ENCODE assay signal across 8 mouse cellular contexts in genomic region chr6:83032769-83033191, GRCm38 (mm10). TPM values are rescaled to one million over a fixed set of nuclear protein-coding genes. Genes with fewer than 3 reads are reported as not detected.
DNase-seq lines count a peak whose midpoint lies in the region; ATAC-seq and TF ChIP-seq lines count a peak whose summit lies in the region.

No protein-coding gene starts in this region.

- H3K4me3 ChIP-seq in testis, adult 2 months (ENCODE audit: control insufficient read depth, low read depth, low read length) = peak overlapping the region; percentile 90
- peak overlapping the region; percentile 63 for H3K4me3 ChIP-seq in embryonic facial prominence, embryonic 10.5 days
- H3K4me3 ChIP-seq in hindbrain, embryonic 10.5 days = peak overlapping the region; percentile 69
- H3K4me3 ChIP-seq in liver, embryonic 11.5 days (ENCODE audit: low read depth, low read length) = peak overlapping the region; percentile 88
- peak overlapping the region; percentile 43 for H3K4me3 ChIP-seq in midbrain, postnatal 0 days (ENCODE audit: low read depth, low read length)
- peak overlapping the region; percentile 82 for H3K4me3 ChIP-seq in thymus, adult 2 months (ENCODE audit: control insufficient read depth, insufficient read depth, low read length)

- no peak for TF ChIP-seq POLR2A in testis, adult 2 months (IDR thresholded peaks at IDR 0.05; ENCODE audit: control insufficient read depth, low read depth, low read length)
- TF ChIP-seq POLR2A in thymus, adult 2 months (IDR thresholded peaks at IDR 0.05; ENCODE audit: control insufficient read depth, extremely low read depth, insufficient read depth, low read length, poor library complexity) = no peak

- under 1% methylated on average over 31 of the region's 31 CpGs for whole genome bisulfite sequencing in embryonic facial prominence, embryonic 10.5 days
- under 1% methylated on average over 31 of the region's 31 CpGs for WGBS in hindbrain, embryonic 10.5 days
- WGBS in liver, embryonic 11.5 days = under 1% methylated on average over 31 of the region's 31 CpGs
- WGBS in midbrain, postnatal 0 days = under 1% methylated on average over 31 of the region's 31 CpGs
- under 1% methylated on average over 31 of the region's 31 CpGs for WGBS in thymus, adult 2 months

- H3K27ac ChIP-seq in testis, adult 2 months (ENCODE audit: control insufficient read depth, insufficient read depth, low read depth, low read length) = peak overlapping the region; percentile 10; the same call in 1 of the 2 replicates
- H3K27ac ChIP-seq in embryonic facial prominence, embryonic 10.5 days (replicated peaks) = peak overlapping the region; percentile 86
- H3K27ac ChIP-seq in hindbrain, embryonic 10.5 days = peak overlapping the region; percentile 84
- peak overlapping the region; percentile 74 for H3K27ac ChIP-seq in liver, embryonic 11.5 days (ENCODE audit: low read depth, low read length)
- no peak overlapping the region for H3K27ac ChIP-seq in midbrain, postnatal 0 days (ENCODE audit: low read depth, low read length)
- no peak overlapping the region for H3K27ac ChIP-seq in thymus, adult 2 months (ENCODE audit: control insufficient read depth, insufficient read depth, low read length)

- TF ChIP-seq CTCF in testis, adult 2 months (IDR thresholded peaks at IDR 0.05; ENCODE audit: control insufficient read depth, insufficient read depth, insufficient replicate concordance, low read depth, low read length) = no peak
- peak; percentile 26; the same call in 1 of the 2 replicates for TF ChIP-seq CTCF in midbrain, postnatal 0 days (IDR thresholded peaks at IDR 0.05)
- TF ChIP-seq CTCF in thymus, adult 2 months (IDR thresholded peaks at IDR 0.05; ENCODE audit: borderline replicate concordance, control insufficient read depth, extremely low read depth, insufficient read depth, low read length, poor library complexity) = no peak; the same call in 1 of the 2 replicates

- peaks cover 12% of the 10 kb centered on the region for H3K4me1 ChIP-seq in testis, adult 2 months (ENCODE audit: control insufficient read depth, insufficient read depth, low read length)
- H3K4me1 ChIP-seq in embryonic facial prominence, embryonic 10.5 days = peaks cover 66% of the 10 kb centered on the region
- H3K4me1 ChIP-seq in hindbrain, embryonic 10.5 days (replicated peaks) = peaks cover 50% of the 10 kb centered on the region
- H3K4me1 ChIP-seq in liver, embryonic 11.5 days (replicated peaks; ENCODE audit: control insufficient read depth, insufficient read depth, low read length) = peaks cover 15% of the 10 kb centered on the region
- H3K4me1 ChIP-seq in midbrain, postnatal 0 days (ENCODE audit: insufficient read depth, low read length) = peaks cover 6% of the 10 kb centered on the region; the same call in 1 of the 2 replicates
- H3K4me1 ChIP-seq in thymus, adult 2 months (replicated peaks; ENCODE audit: control insufficient read depth, insufficient read depth, low read length) = peaks cover 15% of the 10 kb centered on the region

- H3K9ac ChIP-seq in liver, embryonic 11.5 days (ENCODE audit: low read depth, low read length) = peak overlapping the region; percentile 87
- H3K9ac ChIP-seq in midbrain, postnatal 0 days (replicated peaks; ENCODE audit: low read length, poor library complexity, severe bottlenecking) = peak overlapping the region; percentile 42; the same call in 1 of the 2 replicates

- no peak for DNase-seq in testis, postnatal 14 days (ENCODE audit: low spot score)
- DNase-seq in embryonic facial prominence, embryonic 10.5 days (ENCODE audit: low spot score) = peak; percentile 84
- DNase-seq in hindbrain, embryonic 10.5 days (ENCODE audit: low spot score) = peak; percentile 68
- peak; percentile 61 for DNase-seq in liver, embryonic 11.5 days (ENCODE audit: low spot score)
- peak; percentile 14 for DNase-seq in midbrain, postnatal 0 days (ENCODE audit: low spot score)
- peak; percentile 47 for DNase-seq in thymus, adult 2 months
- DNase-seq in left cerebral cortex, adult 9 months (ENCODE audit: low spot score in 2 of 2) = no peak

- peak overlapping the region; percentile 92 for H3K4me2 ChIP-seq in liver, embryonic 11.5 days
- peak overlapping the region; percentile 76 for H3K4me2 ChIP-seq in midbrain, postnatal 0 days (ENCODE audit: low read depth, low read length, poor library complexity, severe bottlenecking)

- no peaks in the 10 kb centered on the region for H3K9me3 ChIP-seq in embryonic facial prominence, embryonic 10.5 days
- no peaks in the 10 kb centered on the region for H3K9me3 ChIP-seq in hindbrain, embryonic 10.5 days
- H3K9me3 ChIP-seq in liver, embryonic 11.5 days (ENCODE audit: control insufficient read depth, low read length) = no peaks in the 10 kb centered on the region
- H3K9me3 ChIP-seq in midbrain, postnatal 0 days (ENCODE audit: low read length) = no peaks in the 10 kb centered on the region

- H3K36me3 ChIP-seq in testis, adult 2 months (ENCODE audit: control insufficient read depth, insufficient read depth, low read length) = no peaks in the 10 kb centered on the region
- H3K36me3 ChIP-seq in embryonic facial prominence, embryonic 10.5 days (replicated peaks) = peaks cover 10% of the 10 kb centered on the region; the same call in 1 of the 2 replicates
- no peaks in the 10 kb centered on the region for H3K36me3 ChIP-seq in hindbrain, embryonic 10.5 days
- H3K36me3 ChIP-seq in liver, embryonic 11.5 days (ENCODE audit: control insufficient read depth, insufficient read depth, low read length) = no peaks in the 10 kb centered on the region
- no peaks in the 10 kb centered on the region for H3K36me3 ChIP-seq in midbrain, postnatal 0 days (ENCODE audit: insufficient read depth, low read length)
- H3K36me3 ChIP-seq in thymus, adult 2 months (ENCODE audit: control insufficient read depth, insufficient read depth, low read length) = no peaks in the 10 kb centered on the region

- no peaks in the 10 kb centered on the region for H3K27me3 ChIP-seq in testis, adult 2 months (ENCODE audit: control insufficient read depth, insufficient read depth, low read length)
- peaks cover 87% of the 10 kb centered on the region for H3K27me3 ChIP-seq in embryonic facial prominence, embryonic 10.5 days (replicated peaks; ENCODE audit: low read depth, poor library complexity, severe bottlenecking)
- peaks cover 85% of the 10 kb centered on the region for H3K27me3 ChIP-seq in hindbrain, embryonic 10.5 days (ENCODE audit: insufficient read depth, poor library complexity, severe bottlenecking)
- peaks cover 29% of the 10 kb centered on the region for H3K27me3 ChIP-seq in liver, embryonic 11.5 days (replicated peaks; ENCODE audit: control insufficient read depth, insufficient read depth, low read length)
- peaks cover 36% of the 10 kb centered on the region for H3K27me3 ChIP-seq in midbrain, postnatal 0 days (ENCODE audit: insufficient read depth, low read length)
- no peaks in the 10 kb centered on the region for H3K27me3 ChIP-seq in thymus, adult 2 months (ENCODE audit: control insufficient read depth, insufficient read depth, low read length)

- peak; percentile 64 for ATAC-seq in liver, embryonic 11.5 days (replicated peaks; ENCODE audit: low FRiP score)
- peak; percentile 44 for ATAC-seq in midbrain, postnatal 0 days (ENCODE audit: low FRiP score)

RNA-seq across cellular contexts. Expression of gene Dok1, which starts 0.5 kb away (rescaled TPM):
- 0.99 and 1.0 TPM in 2 replicates for polyA plus RNA-seq in testis, adult 2 months (2012; rRNA removed)
- 11.1 and 12.2 TPM in 2 replicates for polyA plus RNA-seq in embryonic facial prominence, embryonic 10.5 days (2016; fragmentation: Nextera tagmentation; extraction: Ambion mirVana)
- polyA plus RNA-seq in hindbrain, embryonic 10.5 days (2016; fragmentation: Nextera tagmentation; extraction: Ambion mirVana) = 7.7 and 8.6 TPM in 2 replicates
- polyA plus RNA-seq in liver, embryonic 11.5 days (2014; fragmentation: Nextera tagmentation; extraction: Ambion mirVana) = 12.6 and 17.2 TPM in 2 replicates
- total RNA-seq in midbrain, postnatal 0 days (2014; rRNA removed) = 3.9 and 5.0 TPM in 2 replicates
- polyA plus RNA-seq in midbrain, postnatal 0 days (2015; fragmentation: Nextera tagmentation; extraction: Ambion mirVana) = 1.1 and 2.3 TPM in 2 replicates
- 19.9 and 21.9 TPM in 2 replicates for polyA plus RNA-seq in thymus, adult 2 months (2012; rRNA removed)

RNA-seq across cellular contexts. Expression of gene Loxl3, which starts 1.2 kb away (rescaled TPM):
- 1.1 and 1.3 TPM in 2 replicates for polyA plus RNA-seq in testis, adult 2 months (2012; rRNA removed)
- polyA plus RNA-seq in embryonic facial prominence, embryonic 10.5 days (2016; fragmentation: Nextera tagmentation; extraction: Ambion mirVana) = 11.4 and 11.6 TPM in 2 replicates
- polyA plus RNA-seq in hindbrain, embryonic 10.5 days (2016; fragmentation: Nextera tagmentation; extraction: Ambion mirVana) = 10.5 and 10.7 TPM in 2 replicates
- 5.0 and 6.2 TPM in 2 replicates for polyA plus RNA-seq in liver, embryonic 11.5 days (2014; fragmentation: Nextera tagmentation; extraction: Ambion mirVana)
- 6.9 and 7.3 TPM in 2 replicates for total RNA-seq in midbrain, postnatal 0 days (2014; rRNA removed)
- polyA plus RNA-seq in midbrain, postnatal 0 days (2015; fragmentation: Nextera tagmentation; extraction: Ambion mirVana) = 4.7 and 5.6 TPM in 2 replicates
- 2.8 and 3.1 TPM in 2 replicates for polyA plus RNA-seq in thymus, adult 2 months (2012; rRNA removed)

RNA-seq across cellular contexts. Expression of gene Aup1, which starts 21.5 kb away (rescaled TPM):
- 240 and 244 TPM in 2 replicates for polyA plus RNA-seq in testis, adult 2 months (2012; rRNA removed)
- 148 and 172 TPM in 2 replicates for polyA plus RNA-seq in embryonic facial prominence, embryonic 10.5 days (2016; fragmentation: Nextera tagmentation; extraction: Ambion mirVana)
- 169 and 179 TPM in 2 replicates for polyA plus RNA-seq in hindbrain, embryonic 10.5 days (2016; fragmentation: Nextera tagmentation; extraction: Ambion mirVana)
- polyA plus RNA-seq in liver, embryonic 11.5 days (2014; fragmentation: Nextera tagmentation; extraction: Ambion mirVana) = 220 and 230 TPM in 2 replicates
- total RNA-seq in midbrain, postnatal 0 days (2014; rRNA removed) = 180 and 190 TPM in 2 replicates
- polyA plus RNA-seq in midbrain, postnatal 0 days (2015; fragmentation: Nextera tagmentation; extraction: Ambion mirVana) = 130 and 155 TPM in 2 replicates
- 867 and 886 TPM in 2 replicates for polyA plus RNA-seq in thymus, adult 2 months (2012; rRNA removed)

RNA-seq across cellular contexts. Expression of gene Htra2, which starts 22.3 kb away (rescaled TPM):
- 30.4 and 30.9 TPM in 2 replicates for polyA plus RNA-seq in testis, adult 2 months (2012; rRNA removed)
- polyA plus RNA-seq in embryonic facial prominence, embryonic 10.5 days (2016; fragmentation: Nextera tagmentation; extraction: Ambion mirVana) = 83.5 and 90.0 TPM in 2 replicates
- polyA plus RNA-seq in hindbrain, embryonic 10.5 days (2016; fragmentation: Nextera tagmentation; extraction: Ambion mirVana) = 70.9 and 82.5 TPM in 2 replicates
- 102 and 103 TPM in 2 replicates for polyA plus RNA-seq in liver, embryonic 11.5 days (2014; fragmentation: Nextera tagmentation; extraction: Ambion mirVana)
- total RNA-seq in midbrain, postnatal 0 days (2014; rRNA removed) = 45.4 and 56.5 TPM in 2 replicates
- polyA plus RNA-seq in midbrain, postnatal 0 days (2015; fragmentation: Nextera tagmentation; extraction: Ambion mirVana) = 87.8 and 93.4 TPM in 2 replicates
- 64.6 and 66.4 TPM in 2 replicates for polyA plus RNA-seq in thymus, adult 2 months (2012; rRNA removed)

RNA-seq across cellular contexts. Expression of gene Dqx1, which starts 24.9 kb away (rescaled TPM):
- polyA plus RNA-seq in testis, adult 2 months (2012; rRNA removed) = 0.84 and 0.85 TPM in 2 replicates
- 1.8 and 2.8 TPM in 2 replicates for polyA plus RNA-seq in embryonic facial prominence, embryonic 10.5 days (2016; fragmentation: Nextera tagmentation; extraction: Ambion mirVana)
- 2.2 and 3.5 TPM in 2 replicates for polyA plus RNA-seq in hindbrain, embryonic 10.5 days (2016; fragmentation: Nextera tagmentation; extraction: Ambion mirVana)
- 6.1 and 6.2 TPM in 2 replicates for polyA plus RNA-seq in liver, embryonic 11.5 days (2014; fragmentation: Nextera tagmentation; extraction: Ambion mirVana)
- total RNA-seq in midbrain, postnatal 0 days (2014; rRNA removed) = 0.09 and 0.11 TPM in 2 replicates
- 0.30 and 0.32 TPM in 2 replicates for polyA plus RNA-seq in midbrain, postnatal 0 days (2015; fragmentation: Nextera tagmentation; extraction: Ambion mirVana)
- polyA plus RNA-seq in thymus, adult 2 months (2012; rRNA removed) = 3.6 and 4.4 TPM in 2 replicates

Comparison
In these comparisons a context has a peak if more than half of its experiments do, and no peak if none do; other contexts are left out.
1. H3K27ac ChIP-seq: peak in testis, adult 2 months (single experiment), embryonic facial prominence, embryonic 10.5 days (single experiment), hindbrain, embryonic 10.5 days (single experiment) and liver, embryonic 11.5 days (single experiment); none in midbrain, postnatal 0 days (single experiment) and thymus, adult 2 months (single experiment).
2. DNase-seq: peak in embryonic facial prominence, embryonic 10.5 days (single experiment), hindbrain, embryonic 10.5 days (single experiment), liver, embryonic 11.5 days (single experiment), midbrain, postnatal 0 days (single experiment) and thymus, adult 2 months (single experiment); none in testis, postnatal 14 days (single experiment) and left cerebral cortex, adult 9 months (0 of 2).
3. Peak in every context shown above with its lines, with median percentiles within 50 percentile points of each other: H3K4me3 ChIP-seq.